Mouse (Mus musculus): ENCODE data around the gene Ly75. TPM values are rescaled to one million over a fixed set of nuclear protein-coding genes. Genes with fewer than 3 reads are reported as not detected.

The Ly75 gene
- polyA plus RNA-seq, 3 experiments from 2014 or later = 12.4 to 15.1 (median 12.6) TPM

Other genes starting within 250 kb of the Ly75 start
- 10 to 100 TPM; 18.1 to 36.0 (median 30.1) TPM for gene Baz2b, start 173.5 kb downstream of the Ly75 start, polyA plus RNA-seq (2017; shearing (Covaris generic))
- gene March7, start 173.4 kb downstream of the Ly75 start, polyA plus RNA-seq (2017; shearing (Covaris generic)) = 100 to 1,000 TPM in 2 of 3 experiments, 10 to 100 TPM in 1; 78.5 to 110 (median 102) TPM
- 1 to 10 TPM; 3.7 to 5.9 (median 4.0) TPM for gene Cd302, start 98.8 kb downstream of the Ly75 start, polyA plus RNA-seq (2017; shearing (Covaris generic))
- not detected for gene Pla2r1, start 170.0 kb upstream of the Ly75 start, polyA plus RNA-seq (2017; shearing (Covaris generic))

Measured in inflammation-experienced regulatory T-cells, adult 6 months (primary cell).